Mouse (Mus musculus): Measurements from ENCODE around the gene Prss57. TPM values are rescaled to one million over a fixed set of nuclear protein-coding genes. Genes with fewer than 3 reads are reported as not detected.

The Prss57 gene
- polyA plus RNA-seq, 1 experiment = 23.4 TPM

- peak overlapping the region; percentile 55 for H3K4me3 ChIP-seq (ENCODE audit: control insufficient read depth, insufficient read depth, low read length)
- peaks cover 43% of the 10 kb centered on the region for H3K4me1 ChIP-seq (replicated peaks; ENCODE audit: control insufficient read depth, insufficient read depth, low read length)
- TF ChIP-seq CTCF (IDR thresholded peaks at IDR 0.05; ENCODE audit: borderline replicate concordance, control insufficient read depth, extremely low read depth, insufficient read depth, low read length, poor library complexity) = no peak
- TF ChIP-seq POLR2A (IDR thresholded peaks at IDR 0.05; ENCODE audit: control insufficient read depth, extremely low read depth, insufficient read depth, low read length, poor library complexity) = no peak
- H3K27me3 ChIP-seq (ENCODE audit: control insufficient read depth, insufficient read depth, low read length) = no peaks in the 10 kb centered on the region; the same call in 1 of the 2 replicates
- no peak for DNase-seq
- 2% methylated on average over 13 of the region's 13 CpGs for WGBS
- H3K36me3 ChIP-seq (ENCODE audit: control insufficient read depth, insufficient read depth, low read length) = no peaks in the 10 kb centered on the region
- no peak overlapping the region for H3K27ac ChIP-seq (ENCODE audit: control insufficient read depth, insufficient read depth, low read length)
These were observed 10.1 kb downstream of the Prss57 start for GRCm38 (mm10) chr10:79780664-79781015.

- Histone ChIP-seq H3K4me3 (ENCODE audit: control insufficient read depth, insufficient read depth, low read length) (peak overlapping the region; percentile 55), H3K27me3 (ENCODE audit: control insufficient read depth, insufficient read depth, low read length) (no peaks in the 10 kb centered on the region; the same call in 1 of the 2 replicates), H3K36me3 (ENCODE audit: control insufficient read depth, insufficient read depth, low read length) (no peaks in the 10 kb centered on the region), H3K4me1 (replicated peaks; ENCODE audit: control insufficient read depth, insufficient read depth, low read length) (peaks cover 39% of the 10 kb centered on the region), H3K27ac (ENCODE audit: control insufficient read depth, insufficient read depth, low read length) (no peak overlapping the region)
- 2% methylated on average over 55 of the region's 55 CpGs for WGBS
- TF ChIP-seq CTCF (IDR thresholded peaks at IDR 0.05; ENCODE audit: borderline replicate concordance, control insufficient read depth, extremely low read depth, insufficient read depth, low read length, poor library complexity) = peak; percentile 96
- no peak for TF ChIP-seq POLR2A (IDR thresholded peaks at IDR 0.05; ENCODE audit: control insufficient read depth, extremely low read depth, insufficient read depth, low read length, poor library complexity)
- peak; percentile 92 for DNase-seq
These were observed 10.7 kb downstream of the Prss57 start for GRCm38 (mm10) chr10:79779784-79780663.

- DNase-seq = no peak
- no peak overlapping the region for H3K27ac ChIP-seq (ENCODE audit: control insufficient read depth, insufficient read depth, low read length)
- peaks cover 35% of the 10 kb centered on the region for H3K4me1 ChIP-seq (replicated peaks; ENCODE audit: control insufficient read depth, insufficient read depth, low read length)
- H3K4me3 ChIP-seq (ENCODE audit: control insufficient read depth, insufficient read depth, low read length) = no peak overlapping the region
- TF ChIP-seq POLR2A (IDR thresholded peaks at IDR 0.05; ENCODE audit: control insufficient read depth, extremely low read depth, insufficient read depth, low read length, poor library complexity) (no peak), CTCF (IDR thresholded peaks at IDR 0.05; ENCODE audit: borderline replicate concordance, control insufficient read depth, extremely low read depth, insufficient read depth, low read length, poor library complexity) (no peak)
- 44% methylated on average over 2 of the region's 2 CpGs for WGBS
- H3K36me3 ChIP-seq (ENCODE audit: control insufficient read depth, insufficient read depth, low read length) = no peaks in the 10 kb centered on the region
- no peaks in the 10 kb centered on the region; the same call in 1 of the 2 replicates for H3K27me3 ChIP-seq (ENCODE audit: control insufficient read depth, insufficient read depth, low read length)
These were observed 11.6 kb downstream of the Prss57 start for GRCm38 (mm10) chr10:79779193-79779592.

- Histone ChIP-seq H3K27me3 (ENCODE audit: control insufficient read depth, insufficient read depth, low read length) (no peaks in the 10 kb centered on the region; the same call in 1 of the 2 replicates), H3K4me3 (ENCODE audit: control insufficient read depth, insufficient read depth, low read length) (no peak overlapping the region), H3K27ac (ENCODE audit: control insufficient read depth, insufficient read depth, low read length) (no peak overlapping the region), H3K36me3 (ENCODE audit: control insufficient read depth, insufficient read depth, low read length) (no peaks in the 10 kb centered on the region), H3K4me1 (replicated peaks; ENCODE audit: control insufficient read depth, insufficient read depth, low read length) (peaks cover 37% of the 10 kb centered on the region)
- TF ChIP-seq POLR2A (IDR thresholded peaks at IDR 0.05; ENCODE audit: control insufficient read depth, extremely low read depth, insufficient read depth, low read length, poor library complexity) (no peak), CTCF (IDR thresholded peaks at IDR 0.05; ENCODE audit: borderline replicate concordance, control insufficient read depth, extremely low read depth, insufficient read depth, low read length, poor library complexity) (no peak)
- DNase-seq = no peak
- WGBS = 25% methylated on average over 15 of the region's 15 CpGs
These were observed 12.8 kb downstream of the Prss57 start for GRCm38 (mm10) chr10:79778006-79778405.

- no peak for DNase-seq
These were observed 13.6 kb downstream of the Prss57 start, which contains the start of gene Fstl3 for GRCm38 (mm10) chr10:79777103-79777531. Gene Fstl3, plus strand, starts transcription at chr10:79777272.

GRCm38 (mm10) chr10:79774486-79775279 lies 16.1 kb downstream of the Prss57 start:
- H3K36me3 ChIP-seq (ENCODE audit: control insufficient read depth, insufficient read depth, low read length) = no peaks in the 10 kb centered on the region
- DNase-seq = no peak
- TF ChIP-seq CTCF (IDR thresholded peaks at IDR 0.05; ENCODE audit: borderline replicate concordance, control insufficient read depth, extremely low read depth, insufficient read depth, low read length, poor library complexity) (no peak), POLR2A (IDR thresholded peaks at IDR 0.05; ENCODE audit: control insufficient read depth, extremely low read depth, insufficient read depth, low read length, poor library complexity) (no peak)
- no peak overlapping the region for H3K27ac ChIP-seq (ENCODE audit: control insufficient read depth, insufficient read depth, low read length)
- WGBS = 86% methylated on average over 5 of the region's 5 CpGs
- no peak overlapping the region for H3K4me3 ChIP-seq (ENCODE audit: control insufficient read depth, insufficient read depth, low read length)
- peaks cover 8% of the 10 kb centered on the region; the same call in 1 of the 2 replicates for H3K4me1 ChIP-seq (replicated peaks; ENCODE audit: control insufficient read depth, insufficient read depth, low read length)
- no peaks in the 10 kb centered on the region; the same call in 1 of the 2 replicates for H3K27me3 ChIP-seq (ENCODE audit: control insufficient read depth, insufficient read depth, low read length)

More at GRCm38 (mm10) chr10:79777103-79777531, 13.6 kb downstream of the Prss57 start, which contains the start of gene Fstl3:
- peaks cover 29% of the 10 kb centered on the region for H3K4me1 ChIP-seq (replicated peaks; ENCODE audit: control insufficient read depth, insufficient read depth, low read length)
- no peaks in the 10 kb centered on the region; the same call in 1 of the 2 replicates for H3K27me3 ChIP-seq (ENCODE audit: control insufficient read depth, insufficient read depth, low read length)
- WGBS = 10% methylated on average over 38 of the region's 39 CpGs
- no peak within 1 kb of the TSS for H3K27ac ChIP-seq (ENCODE audit: control insufficient read depth, insufficient read depth, low read length)
- H3K4me3 ChIP-seq (ENCODE audit: control insufficient read depth, insufficient read depth, low read length) = 0 out of 2 replicates have a peak within 1 kb of the TSS, but pooled peaks have one; percentile 14
- H3K36me3 ChIP-seq (ENCODE audit: control insufficient read depth, insufficient read depth, low read length) = no peaks in the 10 kb centered on the region
- TF ChIP-seq POLR2A (IDR thresholded peaks at IDR 0.05; ENCODE audit: control insufficient read depth, extremely low read depth, insufficient read depth, low read length, poor library complexity) (no peak), CTCF (IDR thresholded peaks at IDR 0.05; ENCODE audit: borderline replicate concordance, control insufficient read depth, extremely low read depth, insufficient read depth, low read length, poor library complexity) (no peak)

All from thymus, adult 2 months (tissue).